Mouse (Mus musculus) heart, embryonic 10.5 days (tissue): ENCODE measurements at regions not wholly inside any gene's neighbourhood (a gene's known extent, or its start where the extent isn't known, plus 50 kb on each side); places are given as distances from the start of the nearest gene placed in this dataset.
A peak's percentile ranks its signal among the peaks of the same experiment; 100 is the strongest.

Experiments
- DNase-seq: peaks from one replicate; pipeline ENCODE4 v3.0.0-alpha.2; 2017; ENCODE audit warnings: low spot score
- H3K27ac ChIP-seq: fragments of 300-500 bp; sonication (generic); 2 replicates; pipeline ENCODE4 v1.5.1; 2016; ENCODE audit warnings: mild to moderate bottlenecking
- H3K27me3 ChIP-seq: fragments of 300-500 bp; sonication (generic); 2 replicates; pipeline ENCODE4 v1.6.1; 2016; ENCODE audit warnings: mild to moderate bottlenecking; ENCODE audit not compliant: poor library complexity, insufficient read depth, severe bottlenecking
- H3K36me3 ChIP-seq: fragments of 300-500 bp; sonication (generic); 2 replicates; pipeline ENCODE4 v1.6.1; 2016; ENCODE audit warnings: mild to moderate bottlenecking, moderate library complexity
- H3K4me1 ChIP-seq: fragments of 300-500 bp; sonication (generic); 2 replicates; pipeline ENCODE4 v1.6.1; 2016; ENCODE audit warnings: mild to moderate bottlenecking
- H3K4me3 ChIP-seq: fragments of 300-500 bp; sonication (generic); 2 replicates; pipeline ENCODE4 v1.5.1; 2016; ENCODE audit warnings: mild to moderate bottlenecking, moderate library complexity
- H3K9me3 ChIP-seq: fragments of 300-500 bp; sonication (generic); 2 replicates; pipeline ENCODE4 v1.6.1; 2016; ENCODE audit warnings: mild to moderate bottlenecking, moderate library complexity
- WGBS: fragments of 180-500 bp; shearing (Covaris S2); methylation state at CpG from one replicate; pipeline ENCODE4 v1.1.7; 2016; 5-methylcytosine and 5-hydroxymethylcytosine counted together

DNA sequence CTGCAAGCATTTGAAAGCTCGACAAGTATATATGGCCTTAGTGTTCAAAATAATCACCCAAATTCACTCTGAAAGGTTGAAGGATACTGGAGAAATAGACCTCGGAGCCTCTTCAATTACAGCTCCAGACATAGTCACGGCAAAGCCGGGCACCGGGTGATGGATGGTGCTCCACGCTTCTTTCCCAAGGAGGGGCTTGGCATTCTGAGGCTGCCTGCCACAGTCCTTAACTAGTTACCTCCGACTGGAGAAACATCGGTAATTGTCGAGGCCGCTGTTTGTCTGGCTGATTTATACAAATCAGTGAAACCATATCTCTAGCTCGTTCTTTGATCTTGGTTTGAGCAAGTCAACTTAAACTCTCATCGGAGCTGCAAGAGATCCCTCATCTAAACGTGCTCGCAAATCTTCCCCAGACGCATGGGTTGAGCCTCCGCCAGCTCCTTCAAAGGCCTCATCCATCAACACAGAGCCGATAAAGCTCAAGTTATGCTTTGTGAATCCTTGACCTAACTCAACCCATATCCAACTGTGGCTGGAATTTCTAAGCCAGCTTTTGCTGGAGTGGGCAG lies 145.4 kb upstream of the Stx16 start:
- Histone ChIP-seq H3K27ac (no peak overlapping the region), H3K27me3 (no peaks in the 10 kb centered on the region), H3K9me3 (no peaks in the 10 kb centered on the region), H3K36me3 (no peaks in the 10 kb centered on the region), H3K4me1 (no peaks in the 10 kb centered on the region), H3K4me3 (no peak overlapping the region)
- 87% methylated on average over 17 of the region's 17 CpGs for WGBS
- DNase-seq, result no peak

DNA sequence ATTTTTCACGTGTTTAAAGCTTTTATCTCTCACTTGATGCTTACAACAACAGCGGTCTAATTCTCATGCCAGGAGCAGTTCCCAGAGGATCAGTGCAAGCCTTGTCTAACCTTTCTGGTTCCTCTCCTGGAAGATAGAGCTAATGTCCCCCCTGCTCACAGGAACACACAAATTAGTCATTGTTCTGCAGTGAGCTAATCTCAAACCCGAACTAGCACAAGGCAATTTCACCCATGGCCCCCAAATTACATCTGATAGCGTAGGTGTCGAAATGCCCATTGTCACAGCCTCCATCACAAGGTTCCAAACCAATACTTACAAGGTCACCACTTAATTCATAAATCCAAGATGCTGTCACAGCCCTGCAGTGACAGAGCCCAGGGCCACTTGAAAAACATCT lies 140.4 kb upstream of the Stx16 start:
- H3K36me3 ChIP-seq, result no peaks in the 10 kb centered on the region
- H3K27me3 ChIP-seq, result no peaks in the 10 kb centered on the region
- WGBS, result 83% methylated on average over 5 of the region's 5 CpGs
- 0 out of 2 replicates have a peak, but pooled peaks cover 3% of the 10 kb centered on the region for H3K4me1 ChIP-seq
- no peak for DNase-seq
- no peak overlapping the region for H3K27ac ChIP-seq
- no peak overlapping the region for H3K4me3 ChIP-seq
- H3K9me3 ChIP-seq, result no peaks in the 10 kb centered on the region

DNA sequence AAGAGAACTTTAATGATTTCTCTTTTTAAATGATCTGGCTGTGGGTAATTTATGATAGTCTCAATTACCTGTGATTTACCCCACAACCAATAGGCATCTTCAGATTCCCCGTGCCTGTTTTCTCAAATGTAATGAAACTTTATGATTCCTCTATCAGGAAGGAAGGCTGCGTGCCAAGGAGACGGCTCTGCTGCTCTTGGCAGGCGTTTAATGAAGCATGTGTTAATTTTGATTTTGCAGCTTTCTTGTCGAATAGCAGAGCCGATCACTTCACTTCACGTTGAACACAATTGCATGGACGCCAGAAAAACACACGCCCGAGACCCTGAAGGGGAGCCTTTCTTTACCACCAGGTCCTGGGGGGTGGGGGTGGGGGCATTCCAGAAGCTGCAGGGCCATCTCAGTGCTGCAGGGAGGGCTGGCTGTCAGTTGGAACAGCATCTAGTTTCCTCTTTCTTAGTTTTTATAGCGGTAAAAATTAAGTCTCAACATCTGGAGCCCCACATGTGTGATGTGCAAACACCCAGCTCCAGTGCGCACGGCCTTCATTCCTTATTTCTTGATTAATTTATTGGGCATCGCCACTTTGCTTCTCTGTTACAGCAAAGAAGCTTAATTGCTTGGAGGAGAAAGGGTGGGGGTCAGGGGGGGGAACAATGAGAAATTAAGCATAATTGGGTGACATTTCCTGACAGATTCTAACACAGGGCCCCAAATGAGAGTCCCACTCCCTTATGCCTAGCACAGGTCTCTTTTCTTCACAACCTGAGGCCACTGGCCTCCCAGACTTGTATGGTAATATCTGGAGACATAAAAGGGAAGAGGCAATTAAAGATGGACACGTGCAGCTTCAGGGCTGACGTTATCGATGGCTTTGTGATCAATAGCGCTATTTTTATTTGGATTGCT lies 138.3 kb upstream of the Stx16 start:
- Histone ChIP-seq H3K9me3 (no peaks in the 10 kb centered on the region), H3K27ac (no peak overlapping the region), H3K27me3 (no peaks in the 10 kb centered on the region), H3K4me1 (0 out of 2 replicates have a peak, but pooled peaks cover 3% of the 10 kb centered on the region), H3K36me3 (no peaks in the 10 kb centered on the region), H3K4me3 (no peak overlapping the region)
- DNase-seq, result no peak
- WGBS, result 85% methylated on average over 18 of the region's 18 CpGs

DNA sequence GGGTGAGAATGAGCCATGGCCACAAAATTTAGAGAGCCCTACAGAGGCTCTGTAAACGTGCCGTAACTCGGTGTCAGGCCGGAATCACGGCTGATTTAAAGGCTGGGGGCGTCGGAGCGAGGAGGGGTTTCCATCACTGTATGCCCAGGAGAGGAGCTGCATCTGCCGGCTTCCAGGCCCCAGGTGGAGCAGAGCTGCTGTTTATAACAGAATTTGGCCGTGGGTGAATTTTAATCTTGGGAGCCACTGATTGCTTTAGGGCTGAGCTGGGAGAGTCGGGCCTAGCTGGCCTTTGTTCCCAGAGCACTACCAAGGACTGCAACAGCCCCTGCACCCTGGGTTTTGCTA lies 137.7 kb upstream of the Stx16 start:
- DNase-seq, result no peak
- H3K4me1 ChIP-seq, result 0 out of 2 replicates have a peak, but pooled peaks cover 3% of the 10 kb centered on the region
- no peak overlapping the region for H3K4me3 ChIP-seq
- WGBS, result 79% methylated on average over 11 of the region's 11 CpGs
- no peaks in the 10 kb centered on the region for H3K9me3 ChIP-seq
- no peak overlapping the region for H3K27ac ChIP-seq
- H3K36me3 ChIP-seq, result no peaks in the 10 kb centered on the region
- no peaks in the 10 kb centered on the region for H3K27me3 ChIP-seq

DNA sequence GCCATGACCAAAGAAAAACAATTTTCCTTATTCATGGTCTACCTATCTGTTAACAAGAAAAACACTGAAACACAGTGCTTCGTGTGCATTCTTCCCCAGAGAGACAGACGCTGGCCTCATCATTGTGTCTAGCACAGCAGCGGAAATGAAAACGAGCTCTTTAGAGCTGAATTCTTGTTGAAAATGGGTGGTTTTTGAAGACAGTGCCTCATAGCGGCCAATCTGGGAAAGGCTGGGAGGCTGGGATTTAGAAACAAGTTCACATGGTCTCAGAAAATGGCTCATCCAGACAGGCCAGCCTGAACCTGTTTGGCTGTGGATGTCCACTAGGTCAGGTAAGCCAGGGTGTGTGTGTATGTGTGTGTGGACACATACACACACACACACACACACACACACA lies 130.7 kb upstream of the Stx16 start:
- no peak overlapping the region for H3K4me3 ChIP-seq
- 0 out of 2 replicates have a peak, but pooled peaks cover 5% of the 10 kb centered on the region for H3K4me1 ChIP-seq
- H3K27ac ChIP-seq, result no peak overlapping the region
- 86% methylated on average over 5 of the region's 5 CpGs for WGBS
- H3K27me3 ChIP-seq, result no peaks in the 10 kb centered on the region
- H3K36me3 ChIP-seq, result no peaks in the 10 kb centered on the region
- no peak for DNase-seq
- peaks cover 3% of the 10 kb centered on the region; the same call in 1 of the 2 replicates for H3K9me3 ChIP-seq

DNA sequence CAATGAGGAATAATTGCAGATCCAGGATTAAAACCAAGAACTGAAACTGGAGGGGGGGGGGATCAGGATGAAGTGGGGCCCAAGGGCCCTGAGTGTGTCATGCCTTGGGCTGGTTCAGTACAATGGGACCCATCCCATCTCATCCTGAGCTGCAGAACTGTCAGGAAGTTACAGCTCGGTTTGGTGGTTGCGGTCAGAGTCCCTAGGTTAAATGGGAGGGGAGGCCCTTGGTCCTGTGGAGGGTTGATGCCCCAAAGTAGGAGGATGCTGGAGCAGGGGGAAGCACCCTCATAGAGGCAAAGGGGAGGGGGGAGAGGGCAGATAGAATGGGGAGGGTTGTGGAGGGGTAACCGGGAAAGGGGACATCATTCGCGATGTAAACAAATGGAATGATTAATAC lies 127.5 kb upstream of the Stx16 start:
- Histone ChIP-seq H3K9me3 (peaks cover 3% of the 10 kb centered on the region; the same call in 1 of the 2 replicates), H3K36me3 (no peaks in the 10 kb centered on the region), H3K27me3 (no peaks in the 10 kb centered on the region), H3K4me3 (no peak overlapping the region), H3K27ac (no peak overlapping the region), H3K4me1 (0 out of 2 replicates have a peak, but pooled peaks cover 5% of the 10 kb centered on the region)
- DNase-seq, result peak; percentile 55
- 80% methylated on average over 5 of the region's 5 CpGs for WGBS

DNA sequence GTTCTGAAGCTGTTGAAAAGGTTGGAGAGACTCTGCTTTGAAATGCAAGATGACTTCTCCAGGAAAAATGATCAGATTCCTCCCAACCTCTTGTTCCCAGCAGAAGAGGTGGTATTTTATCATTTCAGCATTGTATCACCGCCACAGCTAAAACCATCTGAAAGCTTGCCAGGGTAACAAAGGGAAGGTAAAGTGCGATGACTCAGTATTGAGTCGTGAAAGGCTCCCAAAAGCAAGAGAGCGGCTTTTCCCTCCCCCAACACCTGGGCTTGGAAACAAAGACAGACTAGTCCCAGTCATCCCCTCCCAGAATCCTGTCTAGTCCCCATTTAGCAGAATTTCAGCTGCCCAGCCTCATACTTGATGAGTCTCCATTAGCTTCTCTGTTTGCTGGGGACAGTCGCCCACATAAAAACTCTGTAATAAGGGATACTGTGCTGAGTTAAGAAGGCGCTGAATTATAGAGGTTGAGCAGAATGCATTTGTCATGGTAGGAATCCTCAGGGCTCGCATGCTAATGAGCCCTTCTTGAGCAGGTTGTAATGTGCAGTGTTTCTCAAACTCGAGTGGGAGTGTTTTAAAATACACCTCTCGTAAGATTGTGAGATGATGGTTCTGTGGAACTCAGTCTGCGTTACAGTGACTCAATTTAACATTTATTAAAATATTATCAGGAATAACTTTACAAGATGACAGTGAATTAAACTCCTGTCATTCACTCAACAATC lies 125.8 kb upstream of the Stx16 start:
- DNase-seq, result peak; percentile 50
- Histone ChIP-seq H3K27ac (0 out of 2 replicates have a peak overlapping the region, but pooled peaks have one; percentile 29), H3K4me1 (0 out of 2 replicates have a peak, but pooled peaks cover 5% of the 10 kb centered on the region), H3K27me3 (no peaks in the 10 kb centered on the region), H3K9me3 (no peaks in the 10 kb centered on the region), H3K4me3 (peak overlapping the region; percentile 29; the same call in 1 of the 2 replicates), H3K36me3 (no peaks in the 10 kb centered on the region)
- WGBS, result 38% methylated on average over 10 of the region's 10 CpGs

DNA sequence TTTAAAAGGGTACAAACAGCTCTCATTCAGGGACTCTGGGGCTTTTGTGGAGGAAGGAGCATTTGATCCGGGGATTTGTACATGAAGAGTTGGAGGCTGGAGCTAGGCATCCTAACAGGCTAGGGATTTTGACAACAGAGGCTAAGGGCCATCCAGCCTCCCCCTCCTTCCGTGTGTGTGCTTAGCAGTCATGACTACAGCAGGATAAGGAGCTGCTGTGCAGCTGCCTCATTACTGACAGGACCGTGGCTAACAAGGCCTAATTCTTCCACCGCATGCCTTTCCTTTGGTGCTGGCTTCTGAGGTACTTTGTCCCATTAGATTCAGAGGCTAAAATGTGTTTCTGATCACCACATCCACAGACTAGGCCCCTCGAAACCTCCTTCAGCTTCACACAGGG lies 110.0 kb upstream of the Stx16 start:
- Histone ChIP-seq H3K27ac (no peak overlapping the region), H3K4me1 (no peaks in the 10 kb centered on the region), H3K4me3 (no peak overlapping the region), H3K36me3 (no peaks in the 10 kb centered on the region), H3K9me3 (no peaks in the 10 kb centered on the region), H3K27me3 (no peaks in the 10 kb centered on the region)
- no peak for DNase-seq
- WGBS, result 69% methylated on average over 5 of the region's 5 CpGs

DNA sequence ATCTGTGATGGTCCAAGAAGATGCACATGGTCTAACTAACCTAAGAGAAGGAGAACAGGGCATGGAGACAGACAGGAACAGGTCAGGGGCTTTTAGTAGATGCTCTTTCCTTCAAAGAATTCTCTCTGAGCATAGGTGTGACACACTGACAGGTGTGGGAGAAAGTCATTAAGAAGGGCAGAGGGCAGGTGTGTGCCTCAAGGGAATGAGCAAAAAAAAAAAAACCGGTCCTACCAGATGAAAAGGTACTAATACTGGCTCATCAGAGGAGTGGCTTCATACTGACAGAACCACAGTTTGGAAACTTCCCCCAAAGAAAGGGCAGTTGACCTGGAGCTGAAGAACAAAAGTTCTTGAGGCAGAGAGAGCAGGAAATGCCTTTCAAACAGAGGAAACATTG lies 105.3 kb upstream of the Stx16 start:
- 61% methylated on average over 1 of the region's 1 CpGs for WGBS
- no peaks in the 10 kb centered on the region for H3K27me3 ChIP-seq
- DNase-seq, result no peak
- H3K4me1 ChIP-seq, result 0 out of 2 replicates have a peak, but pooled peaks cover under 1% of the 10 kb centered on the region
- H3K4me3 ChIP-seq, result no peak overlapping the region
- no peaks in the 10 kb centered on the region for H3K36me3 ChIP-seq
- no peak overlapping the region for H3K27ac ChIP-seq
- H3K9me3 ChIP-seq, result no peaks in the 10 kb centered on the region

DNA sequence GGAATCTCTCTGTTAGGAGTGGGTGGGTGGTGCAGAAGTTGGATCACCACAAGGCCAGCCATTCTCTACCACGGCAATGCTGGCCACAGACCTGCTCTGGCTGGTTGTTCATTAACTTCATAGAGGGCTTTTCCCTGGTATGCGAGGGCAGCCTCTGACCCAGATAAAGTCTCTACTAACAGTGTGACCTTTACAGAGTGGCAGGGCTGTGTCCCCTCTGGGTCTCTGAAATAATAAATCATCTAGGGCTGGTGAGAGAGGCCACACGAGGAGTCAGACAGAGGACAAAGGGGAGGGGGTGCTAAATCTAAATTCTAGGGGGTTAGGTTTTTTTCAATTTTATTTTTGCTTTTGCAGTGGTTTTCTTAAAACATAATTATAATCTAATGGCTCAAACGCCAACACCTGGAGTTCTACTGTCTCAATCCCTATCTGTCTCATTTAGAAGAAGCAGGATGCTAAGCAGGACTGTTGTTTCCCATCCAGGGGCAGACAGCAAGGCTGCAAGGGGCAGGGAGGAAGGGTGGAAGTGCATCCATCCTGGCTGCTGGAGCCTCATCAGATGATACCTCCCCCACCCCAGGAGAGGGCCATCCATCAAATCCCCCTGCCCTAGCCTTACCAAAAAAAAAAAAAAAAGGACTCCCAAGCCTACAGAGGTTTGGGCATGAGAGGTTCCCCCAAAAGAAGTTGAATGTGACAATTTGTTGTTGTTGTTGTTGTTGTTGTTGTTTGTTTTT lies 99.6 kb upstream of the Stx16 start:
- 26% methylated on average over 4 of the region's 4 CpGs for WGBS
- DNase-seq, result no peak
- Histone ChIP-seq H3K4me3 (no peak overlapping the region), H3K9me3 (no peaks in the 10 kb centered on the region), H3K36me3 (no peaks in the 10 kb centered on the region), H3K27ac (no peak overlapping the region), H3K27me3 (no peaks in the 10 kb centered on the region), H3K4me1 (peaks cover 11% of the 10 kb centered on the region)

DNA sequence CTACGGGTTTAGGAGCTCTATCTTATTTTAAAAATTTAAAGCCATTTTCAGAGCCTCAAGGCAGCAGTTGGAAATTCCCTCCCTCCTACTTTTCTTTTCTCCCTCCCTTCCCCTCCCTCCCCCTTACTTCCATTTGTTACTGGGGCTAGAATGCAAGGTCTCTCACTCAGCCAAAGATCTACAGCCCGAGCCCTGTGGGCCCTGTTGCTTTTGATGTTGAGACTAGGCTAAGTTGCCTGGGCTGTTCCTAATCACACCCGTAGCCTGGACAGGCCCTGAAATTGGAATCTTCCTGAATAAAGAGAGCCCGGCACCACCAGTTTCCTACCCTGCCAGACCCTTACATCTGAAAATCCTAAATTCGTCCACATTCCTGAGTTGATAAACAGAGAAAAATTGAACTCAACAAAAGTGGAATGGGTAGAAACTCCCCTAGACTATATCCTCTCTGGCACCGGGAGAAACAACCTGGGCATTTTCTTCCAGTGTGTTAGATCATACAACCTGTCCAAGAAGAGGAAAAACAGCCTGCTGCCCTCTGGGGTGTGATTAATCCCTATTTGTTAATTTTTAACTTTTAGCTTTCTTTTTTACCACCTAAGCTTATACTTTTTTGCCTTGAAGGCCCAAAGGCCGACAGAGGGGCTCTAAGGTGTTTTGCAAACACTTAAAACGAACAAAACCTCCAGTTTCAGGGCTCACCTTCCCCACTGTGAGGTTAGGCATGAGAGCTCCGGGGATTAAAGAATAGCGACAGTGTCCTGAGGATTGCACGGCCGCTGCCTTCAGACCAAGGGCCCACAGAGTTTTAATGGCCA lies 98.7 kb upstream of the Stx16 start:
- no peak for DNase-seq
- no peaks in the 10 kb centered on the region for H3K36me3 ChIP-seq
- peaks cover 11% of the 10 kb centered on the region for H3K4me1 ChIP-seq
- H3K4me3 ChIP-seq, result no peak overlapping the region
- WGBS, result 38% methylated on average over 12 of the region's 12 CpGs
- H3K9me3 ChIP-seq, result no peaks in the 10 kb centered on the region
- H3K27ac ChIP-seq, result no peak overlapping the region
- H3K27me3 ChIP-seq, result no peaks in the 10 kb centered on the region
